Mouse (Mus musculus): ENCODE data around the gene Fbxw10. TPM values are rescaled to one million over a fixed set of nuclear protein-coding genes. Genes with fewer than 3 reads are reported as not detected.

Fbxw10 gene
- polyA plus RNA-seq, 1 experiment from 2014 or later: 0.14 TPM

DNA sequence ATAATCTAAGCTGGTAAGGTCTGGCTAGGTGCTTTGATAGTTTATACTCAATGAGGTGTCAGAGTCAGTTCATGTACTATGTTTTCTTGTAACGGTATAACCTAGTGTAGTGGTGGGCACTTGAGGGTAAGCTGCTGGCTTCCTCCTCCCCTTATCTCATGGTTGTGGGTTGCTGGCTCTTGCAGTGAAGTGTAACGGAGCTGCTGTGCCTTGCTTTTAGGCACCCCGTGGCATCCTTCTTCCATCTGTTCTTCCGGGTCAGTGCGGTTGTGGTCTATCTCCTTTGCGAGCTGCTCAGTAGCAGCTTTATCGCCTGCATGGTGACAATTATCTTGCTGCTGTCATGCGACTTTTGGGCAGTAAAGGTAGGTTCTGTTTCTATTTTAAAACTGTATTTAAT is 36.5 kb downstream of the Fbxw10 start:
- TF ChIP-seq CTCF (IDR thresholded peaks at IDR 0.05; ENCODE audit: low read depth): no peak
- Histone ChIP-seq H3K27me3 (replicated peaks; ENCODE audit: control insufficient read depth, insufficient read depth, low read length) (no peaks in the 10 kb centered on the region), H3K27ac (ENCODE audit: low read depth, low read length) (no peak overlapping the region), H3K9me3 (ENCODE audit: control insufficient read depth) (no peaks in the 10 kb centered on the region), H3K9ac (ENCODE audit: low read depth, low read length) (no peak overlapping the region), H3K4me2 (replicated peaks; ENCODE audit: low read depth) (no peak overlapping the region), H3K4me3 (ENCODE audit: low read depth, low read length) (no peak overlapping the region), H3K36me3 (ENCODE audit: control insufficient read depth, insufficient read depth) (peaks cover 41% of the 10 kb centered on the region), H3K4me1 (replicated peaks; ENCODE audit: control insufficient read depth, insufficient read depth, low read length) (no peaks in the 10 kb centered on the region)
- ATAC-seq: no peak
- 94% methylated on average over 8 of the region's 8 CpGs for WGBS

DNA sequence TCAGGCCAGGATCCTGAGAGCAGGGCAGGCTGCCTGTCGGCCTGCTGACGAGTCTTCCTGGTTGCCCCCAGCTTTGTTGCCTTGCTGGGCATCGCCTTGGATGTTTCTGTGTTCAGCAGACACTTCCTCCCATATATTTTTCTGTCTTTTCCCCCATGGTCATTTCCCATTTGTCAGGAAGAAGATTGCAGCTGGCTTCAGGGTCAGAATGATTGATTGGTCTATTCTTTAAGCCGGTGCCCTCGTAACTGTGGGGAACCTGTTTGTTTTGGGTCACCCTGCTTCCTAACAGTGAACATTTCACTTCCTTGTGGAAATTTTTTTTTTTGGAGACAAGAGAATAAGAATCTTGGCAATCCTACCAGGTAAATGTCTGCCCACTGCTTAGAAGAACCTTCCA is 38.5 kb downstream of the Fbxw10 start:
- TF ChIP-seq CTCF (IDR thresholded peaks at IDR 0.05; ENCODE audit: low read depth): no peak
- H3K9me3 ChIP-seq (ENCODE audit: control insufficient read depth): no peaks in the 10 kb centered on the region
- 75% methylated on average over 5 of the region's 5 CpGs for WGBS

DNA sequence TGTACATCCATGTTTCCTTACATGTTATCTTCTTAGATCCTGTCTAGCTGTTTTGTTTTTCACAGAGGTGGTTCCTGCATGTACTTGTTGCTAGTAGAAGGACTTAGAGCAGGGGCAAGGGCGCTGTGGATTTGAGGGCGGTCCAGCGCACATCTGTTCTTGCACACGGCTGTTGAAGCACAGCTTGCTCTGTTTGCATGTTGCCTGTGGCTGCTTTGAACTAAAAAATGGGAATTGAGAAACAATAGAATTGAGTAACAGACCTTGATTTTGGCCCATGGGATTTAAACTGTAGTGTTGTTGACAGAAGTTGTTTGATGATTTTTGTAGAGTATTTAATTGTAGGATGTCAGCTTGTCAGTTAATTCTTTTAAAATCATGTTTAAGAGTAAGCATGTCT is 43.9 kb downstream of the Fbxw10 start:
- Histone ChIP-seq H3K4me3 (ENCODE audit: low read depth, low read length) (no peak overlapping the region), H3K36me3 (ENCODE audit: control insufficient read depth, insufficient read depth) (peaks cover 53% of the 10 kb centered on the region), H3K27ac (ENCODE audit: low read depth, low read length) (no peak overlapping the region), H3K27me3 (replicated peaks; ENCODE audit: control insufficient read depth, insufficient read depth, low read length) (no peaks in the 10 kb centered on the region), H3K9me3 (ENCODE audit: control insufficient read depth) (no peaks in the 10 kb centered on the region), H3K9ac (ENCODE audit: low read depth, low read length) (no peak overlapping the region), H3K4me1 (replicated peaks; ENCODE audit: control insufficient read depth, insufficient read depth, low read length) (no peaks in the 10 kb centered on the region), H3K4me2 (replicated peaks; ENCODE audit: low read depth) (no peak overlapping the region)
- 91% methylated on average over 4 of the region's 4 CpGs for WGBS
- ATAC-seq: no peak
- no peak for TF ChIP-seq CTCF (IDR thresholded peaks at IDR 0.05; ENCODE audit: low read depth)

More for the DNA sequence above, 38.5 kb downstream of the Fbxw10 start:
- Histone ChIP-seq H3K4me1 (replicated peaks; ENCODE audit: control insufficient read depth, insufficient read depth, low read length) (no peaks in the 10 kb centered on the region), H3K9ac (ENCODE audit: low read depth, low read length) (no peak overlapping the region), H3K27me3 (replicated peaks; ENCODE audit: control insufficient read depth, insufficient read depth, low read length) (no peaks in the 10 kb centered on the region), H3K27ac (ENCODE audit: low read depth, low read length) (no peak overlapping the region), H3K4me3 (ENCODE audit: low read depth, low read length) (no peak overlapping the region), H3K36me3 (ENCODE audit: control insufficient read depth, insufficient read depth) (peaks cover 50% of the 10 kb centered on the region), H3K4me2 (replicated peaks; ENCODE audit: low read depth) (no peak overlapping the region)
- ATAC-seq: no peak

DNA sequence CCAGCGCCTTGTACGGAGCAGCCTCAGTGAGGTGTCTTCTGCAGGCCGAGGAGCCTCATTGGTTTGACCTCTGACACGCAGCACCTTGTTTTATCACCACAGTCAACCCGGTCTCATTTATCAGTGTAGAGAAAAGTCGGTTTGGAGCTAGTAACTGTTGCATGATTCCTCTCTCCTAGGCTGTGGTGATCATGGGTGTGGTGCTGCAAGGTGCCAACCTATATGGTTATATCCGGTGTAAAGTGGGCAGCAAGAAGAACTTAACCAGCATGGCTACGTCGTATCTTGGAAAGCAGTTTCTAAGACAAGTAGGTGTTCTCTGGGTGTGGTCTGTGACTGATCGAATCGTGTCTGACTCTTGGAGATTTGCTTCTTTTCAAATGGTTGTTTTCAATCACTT is 44.9 kb downstream of the Fbxw10 start:
- no peaks in the 10 kb centered on the region for H3K27me3 ChIP-seq (replicated peaks; ENCODE audit: control insufficient read depth, insufficient read depth, low read length)
- no peaks in the 10 kb centered on the region for H3K9me3 ChIP-seq (ENCODE audit: control insufficient read depth)
- peaks cover 47% of the 10 kb centered on the region for H3K36me3 ChIP-seq (ENCODE audit: control insufficient read depth, insufficient read depth)
- H3K9ac ChIP-seq (ENCODE audit: low read depth, low read length): no peak overlapping the region
- H3K27ac ChIP-seq (ENCODE audit: low read depth, low read length): no peak overlapping the region
- no peaks in the 10 kb centered on the region for H3K4me1 ChIP-seq (replicated peaks; ENCODE audit: control insufficient read depth, insufficient read depth, low read length)
- ATAC-seq: no peak
- no peak for TF ChIP-seq CTCF (IDR thresholded peaks at IDR 0.05; ENCODE audit: low read depth)
- WGBS: 88% methylated on average over 11 of the region's 11 CpGs
- no peak overlapping the region for H3K4me3 ChIP-seq (ENCODE audit: low read depth, low read length)
- H3K4me2 ChIP-seq (replicated peaks; ENCODE audit: low read depth): no peak overlapping the region

DNA sequence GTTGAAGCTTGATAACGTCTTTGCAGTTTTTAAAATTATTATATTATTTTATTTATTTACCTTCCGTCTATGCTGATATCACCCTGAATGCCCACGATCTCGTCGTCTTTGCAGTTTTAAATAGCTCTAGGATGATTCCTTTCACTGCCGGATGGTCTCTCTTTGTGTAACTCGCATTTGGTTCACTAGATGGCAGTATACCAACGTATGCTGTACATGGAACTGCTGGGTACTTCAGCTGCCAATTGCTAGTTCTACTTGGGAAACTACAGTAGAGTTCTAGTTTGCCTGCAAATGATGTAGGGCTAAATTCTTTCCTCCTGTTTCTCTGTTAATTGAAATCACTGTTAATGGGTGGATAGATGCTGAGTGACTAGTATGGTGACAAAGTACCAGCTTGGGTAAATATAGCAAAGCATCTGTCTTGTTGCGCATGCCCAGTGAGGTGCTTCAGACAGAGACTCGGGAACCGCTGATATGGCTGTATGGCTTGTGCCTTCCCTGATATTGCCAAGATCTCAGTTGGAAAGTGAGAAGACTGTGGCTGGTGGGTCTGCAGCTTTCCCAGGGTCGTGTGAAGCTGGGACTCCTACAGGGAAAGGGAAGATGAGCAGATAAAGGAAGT is 54.9 kb downstream of the Fbxw10 start:
- no peaks in the 10 kb centered on the region for H3K4me1 ChIP-seq (replicated peaks; ENCODE audit: control insufficient read depth, insufficient read depth, low read length)
- no peak for ATAC-seq

DNA sequence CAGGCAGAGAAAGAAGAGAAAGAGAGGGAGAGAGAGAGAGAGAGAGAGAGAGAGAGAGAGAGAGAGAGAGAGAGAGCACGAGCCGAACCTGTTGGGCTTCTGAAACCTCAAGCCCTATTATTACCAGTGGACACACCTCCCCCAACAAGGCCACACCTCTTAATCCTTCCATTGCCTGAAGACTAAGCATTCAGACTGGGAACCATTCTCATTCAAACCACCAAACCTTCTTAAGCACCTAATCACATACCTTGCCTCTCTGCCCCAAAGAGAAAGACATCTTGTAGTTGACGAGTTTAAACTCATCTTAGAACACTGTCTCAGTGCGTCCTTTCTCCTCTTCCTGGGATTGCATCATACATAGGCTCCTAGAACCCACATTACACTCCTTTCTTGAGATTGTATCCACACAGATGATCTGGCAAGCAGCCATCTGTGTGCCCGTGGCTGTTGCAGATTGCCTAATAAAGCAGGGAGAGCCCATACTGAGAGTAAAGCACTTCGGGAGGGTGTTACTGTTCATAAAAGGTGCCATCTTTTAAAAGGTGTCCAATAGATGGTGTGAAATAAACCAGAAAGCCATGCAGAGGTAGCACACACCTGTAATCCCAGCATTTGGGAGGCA is 57.1 kb downstream of the Fbxw10 start:
- Histone ChIP-seq H3K27me3 (replicated peaks; ENCODE audit: control insufficient read depth, insufficient read depth, low read length) (no peaks in the 10 kb centered on the region), H3K4me1 (replicated peaks; ENCODE audit: control insufficient read depth, insufficient read depth, low read length) (no peaks in the 10 kb centered on the region), H3K27ac (ENCODE audit: low read depth, low read length) (no peak overlapping the region), H3K9ac (ENCODE audit: low read depth, low read length) (no peak overlapping the region), H3K9me3 (ENCODE audit: control insufficient read depth) (no peaks in the 10 kb centered on the region), H3K4me2 (replicated peaks; ENCODE audit: low read depth) (no peak overlapping the region), H3K36me3 (ENCODE audit: control insufficient read depth, insufficient read depth) (no peaks in the 10 kb centered on the region), H3K4me3 (ENCODE audit: low read depth, low read length) (no peak overlapping the region)
- no peak for TF ChIP-seq CTCF (IDR thresholded peaks at IDR 0.05; ENCODE audit: low read depth)
- no peak for ATAC-seq
- 64% methylated on average over 6 of the region's 6 CpGs for WGBS

More for the DNA sequence above, 54.9 kb downstream of the Fbxw10 start:
- no peaks in the 10 kb centered on the region for H3K36me3 ChIP-seq (ENCODE audit: control insufficient read depth, insufficient read depth)
- H3K27ac ChIP-seq (ENCODE audit: low read depth, low read length): no peak overlapping the region
- no peak overlapping the region for H3K4me3 ChIP-seq (ENCODE audit: low read depth, low read length)
- peak; percentile 92 for TF ChIP-seq CTCF (IDR thresholded peaks at IDR 0.05; ENCODE audit: low read depth)
- 30% methylated on average over 12 of the region's 12 CpGs for WGBS
- H3K9me3 ChIP-seq (ENCODE audit: control insufficient read depth): no peaks in the 10 kb centered on the region
- H3K27me3 ChIP-seq (replicated peaks; ENCODE audit: control insufficient read depth, insufficient read depth, low read length): no peaks in the 10 kb centered on the region
- H3K4me2 ChIP-seq (replicated peaks; ENCODE audit: low read depth): no peak overlapping the region
- H3K9ac ChIP-seq (ENCODE audit: low read depth, low read length): no peak overlapping the region

All from intestine, postnatal 0 days (tissue).